Mouse (Mus musculus): ENCODE data around the gene Lrrc46. TPM values are rescaled to one million over a fixed set of nuclear protein-coding genes. Genes with fewer than 3 reads are reported as not detected.

Lrrc46 gene
- polyA plus RNA-seq, 1 experiment from 2014 or later: 7.3 TPM

- peak overlapping the region; percentile 81; the same call in 1 of the 2 replicates for H3K9ac ChIP-seq (ENCODE audit: low read depth, low read length)
- DNase-seq (ENCODE audit: low spot score) (no peak), ATAC-seq (ENCODE audit: low read depth) (no peak)
- no peak overlapping the region for H3K27ac ChIP-seq (replicated peaks; ENCODE audit: low read depth, low read length)
- H3K9me3 ChIP-seq (ENCODE audit: control insufficient read depth, low read length): no peaks in the 10 kb centered on the region
- H3K4me1 ChIP-seq (ENCODE audit: control insufficient read depth, insufficient read depth, low read length): peaks cover 10% of the 10 kb centered on the region
- 25% methylated on average over 7 of the region's 11 CpGs for WGBS
- H3K27me3 ChIP-seq (replicated peaks; ENCODE audit: control insufficient read depth, insufficient read depth, low read length): no peaks in the 10 kb centered on the region
- no peak overlapping the region for H3K4me3 ChIP-seq (ENCODE audit: low read depth, low read length)
- H3K4me2 ChIP-seq (ENCODE audit: low read depth, low read length): peak overlapping the region; percentile 82; the same call in 1 of the 2 replicates
- peaks cover 62% of the 10 kb centered on the region for H3K36me3 ChIP-seq (ENCODE audit: control insufficient read depth, insufficient read depth, low read length)
Measured at GRCm38 (mm10) chr11:97052219-97052646, 11.0 kb upstream of the Lrrc46 start.

- Histone ChIP-seq H3K9me3 (ENCODE audit: control insufficient read depth, low read length) (no peaks in the 10 kb centered on the region), H3K27ac (replicated peaks; ENCODE audit: low read depth, low read length) (no peak overlapping the region), H3K27me3 (replicated peaks; ENCODE audit: control insufficient read depth, insufficient read depth, low read length) (no peaks in the 10 kb centered on the region), H3K36me3 (ENCODE audit: control insufficient read depth, insufficient read depth, low read length) (peaks cover 58% of the 10 kb centered on the region), H3K9ac (ENCODE audit: low read depth, low read length) (peak overlapping the region; percentile 81), H3K4me2 (ENCODE audit: low read depth, low read length) (peak overlapping the region; percentile 82), H3K4me3 (ENCODE audit: low read depth, low read length) (peak overlapping the region; percentile 67), H3K4me1 (ENCODE audit: control insufficient read depth, insufficient read depth, low read length) (peaks cover 10% of the 10 kb centered on the region)
- no peak for DNase-seq (ENCODE audit: low spot score)
- WGBS: 28% methylated on average over 12 of the region's 13 CpGs
- ATAC-seq (ENCODE audit: low read depth): no peak
Measured at GRCm38 (mm10) chr11:97050944-97051586, 9.9 kb upstream of the Lrrc46 start.

GRCm38 (mm10) chr11:97050216-97050943 lies 9.2 kb upstream of the Lrrc46 start, which contains the start of gene Osbpl7:
Gene Osbpl7, plus strand, starts transcription at chr11:97050628.
- no peaks in the 10 kb centered on the region for H3K27me3 ChIP-seq (replicated peaks; ENCODE audit: control insufficient read depth, insufficient read depth, low read length)
- no peaks in the 10 kb centered on the region for H3K9me3 ChIP-seq (ENCODE audit: control insufficient read depth, low read length)
- 5% methylated on average over 15 of the region's 18 CpGs for WGBS
- peaks cover 10% of the 10 kb centered on the region for H3K4me1 ChIP-seq (ENCODE audit: control insufficient read depth, insufficient read depth, low read length)
- H3K4me3 ChIP-seq (ENCODE audit: low read depth, low read length): peak within 1 kb of the TSS; percentile 67
- peaks cover 56% of the 10 kb centered on the region for H3K36me3 ChIP-seq (ENCODE audit: control insufficient read depth, insufficient read depth, low read length)
- peak; percentile 86 for DNase-seq (ENCODE audit: low spot score)
- peak within 1 kb of the TSS; percentile 81 for H3K9ac ChIP-seq (ENCODE audit: low read depth, low read length)
- no peak within 1 kb of the TSS for H3K27ac ChIP-seq (replicated peaks; ENCODE audit: low read depth, low read length)
- peak; percentile 89 for ATAC-seq (ENCODE audit: low read depth)
- H3K4me2 ChIP-seq (ENCODE audit: low read depth, low read length): peak within 1 kb of the TSS; percentile 82

- no peaks in the 10 kb centered on the region for H3K9me3 ChIP-seq (ENCODE audit: control insufficient read depth, low read length)
- H3K36me3 ChIP-seq (ENCODE audit: control insufficient read depth, insufficient read depth, low read length): peaks cover 56% of the 10 kb centered on the region
- ATAC-seq (ENCODE audit: low read depth): no peak
Measured at GRCm38 (mm10) chr11:97049492-97050085, 8.4 kb upstream of the Lrrc46 start.

GRCm38 (mm10) chr11:97048090-97048650 lies 7.0 kb upstream of the Lrrc46 start:
- Histone ChIP-seq H3K9ac (ENCODE audit: low read depth, low read length) (no peak overlapping the region), H3K4me3 (ENCODE audit: low read depth, low read length) (no peak overlapping the region), H3K4me2 (ENCODE audit: low read depth, low read length) (no peak overlapping the region), H3K36me3 (ENCODE audit: control insufficient read depth, insufficient read depth, low read length) (peaks cover 49% of the 10 kb centered on the region), H3K27ac (replicated peaks; ENCODE audit: low read depth, low read length) (no peak overlapping the region), H3K4me1 (ENCODE audit: control insufficient read depth, insufficient read depth, low read length) (peaks cover 10% of the 10 kb centered on the region), H3K27me3 (replicated peaks; ENCODE audit: control insufficient read depth, insufficient read depth, low read length) (no peaks in the 10 kb centered on the region), H3K9me3 (ENCODE audit: control insufficient read depth, low read length) (no peaks in the 10 kb centered on the region)
- 86% methylated on average over 8 of the region's 8 CpGs for WGBS
- DNase-seq (ENCODE audit: low spot score): no peak
- no peak for ATAC-seq (ENCODE audit: low read depth)

More at GRCm38 (mm10) chr11:97049492-97050085, 8.4 kb upstream of the Lrrc46 start:
- peaks cover 10% of the 10 kb centered on the region for H3K4me1 ChIP-seq (ENCODE audit: control insufficient read depth, insufficient read depth, low read length)
- no peak for DNase-seq (ENCODE audit: low spot score)
- 66% methylated on average over 6 of the region's 6 CpGs for WGBS
- H3K4me3 ChIP-seq (ENCODE audit: low read depth, low read length): no peak overlapping the region
- H3K27me3 ChIP-seq (replicated peaks; ENCODE audit: control insufficient read depth, insufficient read depth, low read length): no peaks in the 10 kb centered on the region
- no peak overlapping the region for H3K9ac ChIP-seq (ENCODE audit: low read depth, low read length)
- no peak overlapping the region for H3K27ac ChIP-seq (replicated peaks; ENCODE audit: low read depth, low read length)
- H3K4me2 ChIP-seq (ENCODE audit: low read depth, low read length): no peak overlapping the region

GRCm38 (mm10) chr11:97045861-97046260 lies 4.7 kb upstream of the Lrrc46 start:
- H3K4me2 ChIP-seq (ENCODE audit: low read depth, low read length): no peak overlapping the region
- WGBS: 82% methylated on average over 7 of the region's 7 CpGs
- no peak overlapping the region for H3K27ac ChIP-seq (replicated peaks; ENCODE audit: low read depth, low read length)
- DNase-seq (ENCODE audit: low spot score) (no peak), ATAC-seq (ENCODE audit: low read depth) (no peak)
- H3K27me3 ChIP-seq (replicated peaks; ENCODE audit: control insufficient read depth, insufficient read depth, low read length): no peaks in the 10 kb centered on the region
- no peak overlapping the region for H3K4me3 ChIP-seq (ENCODE audit: low read depth, low read length)
- no peak overlapping the region for H3K9ac ChIP-seq (ENCODE audit: low read depth, low read length)
- H3K4me1 ChIP-seq (ENCODE audit: control insufficient read depth, insufficient read depth, low read length): peaks cover 12% of the 10 kb centered on the region
- H3K36me3 ChIP-seq (ENCODE audit: control insufficient read depth, insufficient read depth, low read length): peaks cover 42% of the 10 kb centered on the region
- H3K9me3 ChIP-seq (ENCODE audit: control insufficient read depth, low read length): no peaks in the 10 kb centered on the region

GRCm38 (mm10) chr11:97044902-97045301 lies 3.7 kb upstream of the Lrrc46 start:
- Histone ChIP-seq H3K4me3 (ENCODE audit: low read depth, low read length) (no peak overlapping the region), H3K9me3 (ENCODE audit: control insufficient read depth, low read length) (no peaks in the 10 kb centered on the region), H3K27ac (replicated peaks; ENCODE audit: low read depth, low read length) (no peak overlapping the region), H3K27me3 (replicated peaks; ENCODE audit: control insufficient read depth, insufficient read depth, low read length) (no peaks in the 10 kb centered on the region), H3K9ac (ENCODE audit: low read depth, low read length) (no peak overlapping the region), H3K36me3 (ENCODE audit: control insufficient read depth, insufficient read depth, low read length) (peaks cover 42% of the 10 kb centered on the region), H3K4me1 (ENCODE audit: control insufficient read depth, insufficient read depth, low read length) (peaks cover 7% of the 10 kb centered on the region), H3K4me2 (ENCODE audit: low read depth, low read length) (no peak overlapping the region)
- ATAC-seq (ENCODE audit: low read depth): no peak
- WGBS: 90% methylated on average over 8 of the region's 8 CpGs
- no peak for DNase-seq (ENCODE audit: low spot score)

GRCm38 (mm10) chr11:97040301-97041021 lies 746 bp downstream of the Lrrc46 start:
- peak overlapping the region; percentile 81 for H3K4me2 ChIP-seq (ENCODE audit: low read depth, low read length)
- 46% methylated on average over 12 of the region's 12 CpGs for WGBS
- no peak for ATAC-seq (ENCODE audit: low read depth)
- H3K27me3 ChIP-seq (replicated peaks; ENCODE audit: control insufficient read depth, insufficient read depth, low read length): no peaks in the 10 kb centered on the region
- no peaks in the 10 kb centered on the region for H3K9me3 ChIP-seq (ENCODE audit: control insufficient read depth, low read length)
- peaks cover 14% of the 10 kb centered on the region for H3K36me3 ChIP-seq (ENCODE audit: control insufficient read depth, insufficient read depth, low read length)
- peaks cover 7% of the 10 kb centered on the region for H3K4me1 ChIP-seq (ENCODE audit: control insufficient read depth, insufficient read depth, low read length)
- DNase-seq (ENCODE audit: low spot score): no peak
- peak overlapping the region; percentile 68 for H3K4me3 ChIP-seq (ENCODE audit: low read depth, low read length)
- H3K9ac ChIP-seq (ENCODE audit: low read depth, low read length): peak overlapping the region; percentile 80
- no peak overlapping the region for H3K27ac ChIP-seq (replicated peaks; ENCODE audit: low read depth, low read length)
